Mouse (Mus musculus) heart, adult 2 months (tissue): ENCODE data around the gene Csmd2.

Experiments used
- CTCF ChIP-seq: fragments of 200-600 bp; IDR thresholded peaks from 2 replicates; pipeline ENCODE4 v1.8.1; 2022; ENCODE audit warnings: antibody characterized with exemption, mild to moderate bottlenecking, moderate library complexity
- EP300 ChIP-seq: fragments of 200-500 bp; IDR thresholded peaks from 2 replicates; pipeline ENCODE4 v1.6.1; 2011; ENCODE audit warnings: low read depth, low read length, control low read depth; ENCODE audit not compliant: insufficient read depth
- POLR2A ChIP-seq: fragments of 200-500 bp; IDR thresholded peaks from 2 replicates; pipeline ENCODE4 v1.6.1; 2011; ENCODE audit warnings: mild to moderate bottlenecking, low read depth, low read length, control low read depth; ENCODE audit not compliant: insufficient read depth

DNA sequence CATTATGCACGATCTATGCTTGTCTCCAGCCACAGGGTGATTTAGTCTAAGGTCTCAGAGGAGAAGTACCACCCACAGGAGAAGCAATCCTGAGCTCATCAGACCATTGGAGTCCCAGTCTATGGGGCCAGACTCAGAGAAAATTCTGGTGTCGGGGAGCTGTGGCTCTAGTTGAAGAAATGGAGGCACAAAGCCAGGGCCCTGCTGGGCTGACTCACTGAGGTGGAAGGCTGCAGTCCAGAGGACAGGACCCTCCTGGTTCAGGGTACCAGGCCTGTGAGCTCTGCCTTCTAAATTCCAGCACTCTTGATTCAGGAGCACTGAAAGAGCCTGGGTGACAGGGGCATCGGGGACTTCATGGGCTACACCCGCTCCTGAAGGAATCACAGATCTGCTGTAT is 144.0 kb downstream of the Csmd2 start:
- TF ChIP-seq CTCF (no peak), EP300 (no peak), POLR2A (no peak)
